Mouse (Mus musculus) thymus, adult 2 months (tissue): ENCODE measurements around the gene Cerk.

ENCODE experiments used
- CTCF ChIP-seq: fragments of 200-500 bp; IDR thresholded peaks from 2 replicates; pipeline ENCODE4 v1.5.1; 2012; ENCODE audit warnings: mild to moderate bottlenecking, control low read depth, low read length, moderate library complexity, borderline replicate concordance; ENCODE audit not compliant: control insufficient read depth, poor library complexity, insufficient read depth; ENCODE audit errors: extremely low read depth
- POLR2A ChIP-seq: fragments of 200-500 bp; IDR thresholded peaks from 2 replicates; pipeline ENCODE4 v1.6.1; 2012; ENCODE audit warnings: mild to moderate bottlenecking, low read length, control low read depth, moderate library complexity; ENCODE audit not compliant: control insufficient read depth, poor library complexity, insufficient read depth; ENCODE audit errors: extremely low read depth

GRCm38 (mm10) chr15:86123409-86123808 is 62.5 kb downstream of the Cerk start:
- TF ChIP-seq CTCF (no peak), POLR2A (no peak)
